Mouse (Mus musculus) liver, embryonic 14.5 days (tissue): ENCODE data around the gene Samd7.
A peak's percentile ranks its signal among the peaks of the same experiment; 100 is the strongest.

ENCODE experiments used
- CTCF ChIP-seq: IDR thresholded peaks from 2 replicates; pipeline ENCODE4 v1.5.1; 2016; ENCODE audit warnings: antibody characterized with exemption, low read depth, control low read depth
- EP300 ChIP-seq: IDR thresholded peaks from 2 replicates; pipeline ENCODE4 v1.6.1; 2016; ENCODE audit warnings: antibody characterized with exemption, low read depth

GRCm38 (mm10) chr3:30722461-30722860 is 23.6 kb upstream of the Samd7 start:
- TF ChIP-seq EP300 = no peak
- TF ChIP-seq CTCF = peak; percentile 44
